Mouse (Mus musculus) liver, embryonic 14.5 days (tissue): Measurements from ENCODE around the gene Tnfrsf9.
A peak's percentile ranks its signal among the peaks of the same experiment; 100 is the strongest.
"Not testable (repeated sequence)": the region's sequence is repeated elsewhere in the genome, so short reads cannot be mapped to it uniquely, and the experiment has no call there.

Experiments used
- CTCF ChIP-seq: IDR thresholded peaks from 2 replicates; pipeline ENCODE4 v1.5.1; 2016; ENCODE audit warnings: antibody characterized with exemption, low read depth, control low read depth
- EP300 ChIP-seq: IDR thresholded peaks from 2 replicates; pipeline ENCODE4 v1.6.1; 2016; ENCODE audit warnings: antibody characterized with exemption, low read depth

DNA sequence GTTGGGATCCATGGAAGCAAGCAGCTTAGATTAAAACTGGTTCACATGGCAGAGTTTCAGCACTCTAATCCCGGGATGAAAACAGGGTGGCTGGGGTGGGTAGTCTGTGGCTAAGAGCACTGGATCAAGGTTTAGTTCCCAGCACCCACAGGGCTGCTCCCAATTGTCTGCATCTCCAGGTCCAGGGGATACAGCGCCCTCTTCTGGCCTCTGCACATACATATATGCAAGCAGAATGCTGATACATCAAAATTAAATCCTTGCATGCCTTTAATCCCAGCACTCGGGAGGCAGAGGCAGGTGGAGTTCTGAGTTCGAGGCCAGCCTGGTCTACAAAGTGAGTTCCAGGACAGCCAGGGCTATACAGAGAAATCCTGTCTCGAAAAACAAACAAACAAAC lies 5.8 kb upstream of the Tnfrsf9 start:
- TF ChIP-seq CTCF: peak; percentile 59
- TF ChIP-seq EP300: not testable (repeated sequence)
